ENCODE assay signal across 22 mouse cellular contexts in the genomic region with DNA sequence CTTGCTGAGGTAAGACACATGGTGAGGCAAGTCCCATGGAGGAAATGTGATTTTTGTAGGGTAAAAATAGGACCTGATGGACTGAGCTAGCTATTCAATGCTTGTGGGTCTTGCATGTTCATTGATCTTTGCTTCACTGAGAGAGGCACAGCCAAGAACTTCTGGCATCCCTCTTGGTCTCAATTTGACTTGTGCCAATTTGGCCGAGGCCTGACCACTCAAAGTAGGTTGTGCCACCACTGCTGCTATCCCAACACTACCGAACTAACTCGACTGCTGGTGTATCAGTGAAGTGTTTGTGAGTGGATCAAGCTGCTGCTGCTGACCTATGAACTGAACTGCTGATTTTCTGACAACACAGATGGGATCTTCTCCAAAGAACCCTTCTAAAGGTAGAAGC. TPM values are rescaled to one million over a fixed set of nuclear protein-coding genes. Genes with fewer than 3 reads are reported as not detected.
"Had no signal": no experiment of that assay in that cellular context is flagged by ENCODE, and none has a peak within 500 bp of the region (broad histone marks: within the 10 kb centered on the region; RNA-seq: fewer than 3 reads in every experiment).

No protein-coding gene starts in this region.

- DNase-seq: gastrocnemius, adult 2 months; gastrocnemius, postnatal 10 days; gastrocnemius, postnatal 25 days; heart, adult 18-20 months; heart, postnatal 10 days; heart, postnatal 4 days; kidney, adult 18-20 months; kidney, adult 8-10 months; kidney, postnatal 10 days; kidney, postnatal 25 days; kidney, postnatal 4 days; liver had no signal

RNA-seq across cellular contexts. Expression of gene Hsfy2, which starts 53.6 kb away (rescaled TPM):
- total RNA-seq: gastrocnemius, adult 2 months; gastrocnemius, postnatal 10 days; gastrocnemius, postnatal 25 days; gastrocnemius, postnatal 4 days; granulocyte monocyte progenitor cell, adult 5-6 weeks; heart, adult 18-20 months; heart, adult 8-10 months; heart, postnatal 10 days; heart, postnatal 25 days; heart, postnatal 4 days; layer of hippocampus, adult 2 months; layer of hippocampus, postnatal 10 days; layer of hippocampus, postnatal 25 days; left cerebral cortex, adult 2 months; left cerebral cortex, postnatal 14 days; left cerebral cortex, postnatal 36 days had no signal
